Mouse (Mus musculus) ES-E14 (cell line): ENCODE data around the gene Chaf1b.

Source experiments
- CHD2 ChIP-seq: IDR thresholded peaks from 2 replicates; pipeline ENCODE4 v1.6.1; 2014; ENCODE audit warnings: mild to moderate bottlenecking, low read depth, low read length, inconsistent platforms
- HCFC1 ChIP-seq: IDR thresholded peaks from 2 replicates; pipeline ENCODE4 v1.6.1; 2012; ENCODE audit warnings: low read length, inconsistent platforms, borderline replicate concordance; ENCODE audit not compliant: insufficient read depth
- MAFK ChIP-seq: IDR thresholded peaks from 2 replicates; pipeline ENCODE4 v1.6.1; 2014; ENCODE audit warnings: mild to moderate bottlenecking, low read depth, low read length, inconsistent platforms; ENCODE audit not compliant: insufficient read depth
- ZC3H11A ChIP-seq: IDR thresholded peaks from 2 replicates; pipeline ENCODE4 v1.6.1; 2012; ENCODE audit warnings: low read depth, mild to moderate bottlenecking, inconsistent platforms, low read length, borderline replicate concordance
- ZNF384 ChIP-seq: IDR thresholded peaks from 2 replicates; pipeline ENCODE4 v1.6.1; 2012; ENCODE audit warnings: low read depth, low read length, inconsistent platforms

DNA sequence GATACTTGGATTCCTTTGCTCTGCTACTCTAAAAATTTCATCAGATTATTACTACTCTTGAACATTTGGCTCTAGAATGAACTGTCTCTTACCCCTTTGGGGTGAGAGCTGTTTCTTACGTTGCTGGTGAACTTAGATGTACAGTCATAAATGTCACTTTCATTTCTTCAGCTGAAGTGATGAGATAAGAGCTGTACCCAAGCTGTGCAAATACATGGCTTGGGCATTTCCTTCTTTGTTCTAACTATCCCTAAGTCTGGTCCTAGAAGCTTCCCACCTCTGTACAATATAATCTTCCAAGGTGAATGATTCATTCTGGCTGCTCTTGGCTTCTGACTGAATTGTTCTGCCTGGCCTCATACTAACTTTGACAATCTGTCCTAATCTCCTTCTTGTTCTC is 44.7 kb upstream of the Chaf1b start:
- TF ChIP-seq ZNF384 (no peak), CHD2 (no peak), ZC3H11A (no peak), HCFC1 (no peak), MAFK (no peak)
